Mouse (Mus musculus): ENCODE measurements around the gene Tns3. TPM values are rescaled to one million over a fixed set of nuclear protein-coding genes. Genes with fewer than 3 reads are reported as not detected.

Tns3 gene
- total and polyA plus RNA-seq, 3 experiments, result 0.22 TPM; not detected in 2

- Histone ChIP-seq H3K9me3 (replicated peaks) (no peaks in the 10 kb centered on the region), H3K27me3 (ENCODE audit: insufficient read depth, low read length) (no peaks in the 10 kb centered on the region), H3K4me1 (ENCODE audit: insufficient read depth, low read depth, low read length) (no peaks in the 10 kb centered on the region), H3K4me3 (ENCODE audit: low read depth, low read length) (no peak overlapping the region), H3K36me3 (replicated peaks) (no peaks in the 10 kb centered on the region)
- DNase-seq (ENCODE audit: low spot score) (no peak), ATAC-seq (ENCODE audit: extremely low read depth, insufficient number of reproducible peaks, low FRiP score, poor library complexity, severe bottlenecking) (no peak)
- TF ChIP-seq POLR2AphosphoS5 (IDR thresholded peaks at IDR 0.05; ENCODE audit: insufficient replicate concordance, low read depth, low read length) (no peak), CTCF (IDR thresholded peaks at IDR 0.05; ENCODE audit: low read depth, low read length) (no peak), GATA2 (IDR thresholded peaks at IDR 0.05; ENCODE audit: borderline replicate concordance, low read depth, low read length) (no peak), TAL1 (conservative IDR thresholded peaks at IDR 0.05; ENCODE audit: low read depth, low read length) (no peak), GATA1 (IDR thresholded peaks at IDR 0.05; ENCODE audit: borderline replicate concordance, low read length) (no peak)
Measured at GRCm38 (mm10) chr11:8692162-8692535, 27.8 kb upstream of the Tns3 start.

DNA sequence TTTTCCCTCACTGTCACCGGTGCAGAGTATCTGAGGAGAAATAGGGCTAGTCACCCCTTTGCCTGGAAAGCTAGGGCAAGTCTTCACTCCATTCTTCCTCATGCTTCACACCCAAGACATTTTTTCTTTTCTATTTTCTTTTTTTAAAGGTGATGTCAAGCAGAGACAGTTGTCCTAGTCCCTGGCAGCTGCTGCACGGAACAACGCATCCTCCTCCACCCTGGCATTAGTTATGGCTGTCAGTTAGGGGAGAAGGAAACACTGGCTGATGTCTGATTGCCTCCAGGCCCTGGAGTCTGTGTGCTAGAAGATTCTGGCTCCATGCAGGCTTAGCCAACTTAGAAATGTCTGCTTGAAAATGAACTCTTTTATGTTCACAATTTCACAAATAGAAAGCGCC is 27.3 kb upstream of the Tns3 start:
- H3K4me1 ChIP-seq (ENCODE audit: insufficient read depth, low read depth, low read length), result no peaks in the 10 kb centered on the region
- no peaks in the 10 kb centered on the region for H3K9me3 ChIP-seq (replicated peaks)
- H3K27me3 ChIP-seq (ENCODE audit: insufficient read depth, low read length), result no peaks in the 10 kb centered on the region
- TF ChIP-seq CTCF (IDR thresholded peaks at IDR 0.05; ENCODE audit: low read depth, low read length) (no peak), POLR2AphosphoS5 (IDR thresholded peaks at IDR 0.05; ENCODE audit: insufficient replicate concordance, low read depth, low read length) (no peak), GATA1 (IDR thresholded peaks at IDR 0.05; ENCODE audit: borderline replicate concordance, low read length) (no peak), TAL1 (conservative IDR thresholded peaks at IDR 0.05; ENCODE audit: low read depth, low read length) (no peak), GATA2 (IDR thresholded peaks at IDR 0.05; ENCODE audit: borderline replicate concordance, low read depth, low read length) (no peak)
- no peak overlapping the region for H3K4me3 ChIP-seq (ENCODE audit: low read depth, low read length)
- no peaks in the 10 kb centered on the region for H3K36me3 ChIP-seq (replicated peaks)
- no peak for ATAC-seq (ENCODE audit: extremely low read depth, insufficient number of reproducible peaks, low FRiP score, poor library complexity, severe bottlenecking)
- no peak for DNase-seq (ENCODE audit: low spot score)

GRCm38 (mm10) chr11:8690633-8691032 is 26.3 kb upstream of the Tns3 start:
- H3K9me3 ChIP-seq (replicated peaks), result no peaks in the 10 kb centered on the region
- H3K36me3 ChIP-seq (replicated peaks), result no peaks in the 10 kb centered on the region
- H3K4me1 ChIP-seq (ENCODE audit: insufficient read depth, low read depth, low read length), result no peaks in the 10 kb centered on the region
- no peaks in the 10 kb centered on the region for H3K27me3 ChIP-seq (ENCODE audit: insufficient read depth, low read length)
- no peak for TF ChIP-seq GATA1 (IDR thresholded peaks at IDR 0.05; ENCODE audit: borderline replicate concordance, low read length)
- no peak for TF ChIP-seq POLR2AphosphoS5 (IDR thresholded peaks at IDR 0.05; ENCODE audit: insufficient replicate concordance, low read depth, low read length)
- TF ChIP-seq GATA2 (IDR thresholded peaks at IDR 0.05; ENCODE audit: borderline replicate concordance, low read depth, low read length), result no peak
- no peak for TF ChIP-seq CTCF (IDR thresholded peaks at IDR 0.05; ENCODE audit: low read depth, low read length)
- no peak for TF ChIP-seq TAL1 (conservative IDR thresholded peaks at IDR 0.05; ENCODE audit: low read depth, low read length)
- H3K4me3 ChIP-seq (ENCODE audit: low read depth, low read length), result no peak overlapping the region
- no peak for ATAC-seq (ENCODE audit: extremely low read depth, insufficient number of reproducible peaks, low FRiP score, poor library complexity, severe bottlenecking)
- no peak for DNase-seq (ENCODE audit: low spot score)

- H3K9me3 ChIP-seq (replicated peaks), result no peaks in the 10 kb centered on the region
- no peak overlapping the region for H3K4me3 ChIP-seq (ENCODE audit: low read depth, low read length)
- TF ChIP-seq GATA1 (IDR thresholded peaks at IDR 0.05; ENCODE audit: borderline replicate concordance, low read length) (no peak), POLR2AphosphoS5 (IDR thresholded peaks at IDR 0.05; ENCODE audit: insufficient replicate concordance, low read depth, low read length) (no peak), TAL1 (conservative IDR thresholded peaks at IDR 0.05; ENCODE audit: low read depth, low read length) (no peak), GATA2 (IDR thresholded peaks at IDR 0.05; ENCODE audit: borderline replicate concordance, low read depth, low read length) (no peak), CTCF (IDR thresholded peaks at IDR 0.05; ENCODE audit: low read depth, low read length) (no peak)
- H3K4me1 ChIP-seq (ENCODE audit: insufficient read depth, low read depth, low read length), result no peaks in the 10 kb centered on the region
- no peaks in the 10 kb centered on the region for H3K36me3 ChIP-seq (replicated peaks)
- no peak for ATAC-seq (ENCODE audit: extremely low read depth, insufficient number of reproducible peaks, low FRiP score, poor library complexity, severe bottlenecking)
- H3K27me3 ChIP-seq (ENCODE audit: insufficient read depth, low read length), result no peaks in the 10 kb centered on the region
- DNase-seq (ENCODE audit: low spot score), result no peak
Measured at GRCm38 (mm10) chr11:8689515-8689914, 25.2 kb upstream of the Tns3 start.

GRCm38 (mm10) chr11:8688907-8689306 is 24.6 kb upstream of the Tns3 start:
- ATAC-seq (ENCODE audit: extremely low read depth, insufficient number of reproducible peaks, low FRiP score, poor library complexity, severe bottlenecking) (no peak), DNase-seq (ENCODE audit: low spot score) (no peak)
- Histone ChIP-seq H3K36me3 (replicated peaks) (no peaks in the 10 kb centered on the region), H3K4me3 (ENCODE audit: low read depth, low read length) (no peak overlapping the region), H3K4me1 (ENCODE audit: insufficient read depth, low read depth, low read length) (no peaks in the 10 kb centered on the region), H3K27me3 (ENCODE audit: insufficient read depth, low read length) (no peaks in the 10 kb centered on the region), H3K9me3 (replicated peaks) (no peaks in the 10 kb centered on the region)
- TF ChIP-seq GATA2 (IDR thresholded peaks at IDR 0.05; ENCODE audit: borderline replicate concordance, low read depth, low read length) (no peak), POLR2AphosphoS5 (IDR thresholded peaks at IDR 0.05; ENCODE audit: insufficient replicate concordance, low read depth, low read length) (no peak), GATA1 (IDR thresholded peaks at IDR 0.05; ENCODE audit: borderline replicate concordance, low read length) (no peak), TAL1 (conservative IDR thresholded peaks at IDR 0.05; ENCODE audit: low read depth, low read length) (no peak), CTCF (IDR thresholded peaks at IDR 0.05; ENCODE audit: low read depth, low read length) (no peak)

DNA sequence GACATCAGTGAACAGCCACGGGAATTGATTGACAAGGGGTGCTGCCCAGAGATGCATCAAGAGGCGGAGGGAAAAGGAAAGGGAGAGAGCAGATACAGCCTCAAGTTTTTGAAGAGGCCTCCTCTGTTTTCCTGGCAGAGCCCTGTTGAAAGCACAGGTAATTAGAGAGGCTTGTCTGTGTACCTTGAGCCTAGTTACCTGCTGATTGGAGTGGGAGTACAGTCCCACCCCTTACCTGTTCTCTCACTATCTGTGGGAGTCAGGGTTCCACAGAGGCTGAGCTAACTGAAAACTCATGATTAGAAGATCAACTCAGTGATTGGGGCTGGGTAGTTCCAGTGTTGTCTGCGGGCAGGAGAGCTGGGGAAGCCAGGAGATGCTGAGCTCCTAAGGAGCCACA is 22.2 kb upstream of the Tns3 start:
- Histone ChIP-seq H3K4me1 (ENCODE audit: insufficient read depth, low read depth, low read length) (no peaks in the 10 kb centered on the region), H3K9me3 (replicated peaks) (no peaks in the 10 kb centered on the region), H3K4me3 (ENCODE audit: low read depth, low read length) (no peak overlapping the region), H3K36me3 (replicated peaks) (no peaks in the 10 kb centered on the region), H3K27me3 (ENCODE audit: insufficient read depth, low read length) (no peaks in the 10 kb centered on the region)
- ATAC-seq (ENCODE audit: extremely low read depth, insufficient number of reproducible peaks, low FRiP score, poor library complexity, severe bottlenecking) (no peak), DNase-seq (ENCODE audit: low spot score) (no peak)
- TF ChIP-seq CTCF (IDR thresholded peaks at IDR 0.05; ENCODE audit: low read depth, low read length) (no peak), GATA2 (IDR thresholded peaks at IDR 0.05; ENCODE audit: borderline replicate concordance, low read depth, low read length) (no peak)

DNA sequence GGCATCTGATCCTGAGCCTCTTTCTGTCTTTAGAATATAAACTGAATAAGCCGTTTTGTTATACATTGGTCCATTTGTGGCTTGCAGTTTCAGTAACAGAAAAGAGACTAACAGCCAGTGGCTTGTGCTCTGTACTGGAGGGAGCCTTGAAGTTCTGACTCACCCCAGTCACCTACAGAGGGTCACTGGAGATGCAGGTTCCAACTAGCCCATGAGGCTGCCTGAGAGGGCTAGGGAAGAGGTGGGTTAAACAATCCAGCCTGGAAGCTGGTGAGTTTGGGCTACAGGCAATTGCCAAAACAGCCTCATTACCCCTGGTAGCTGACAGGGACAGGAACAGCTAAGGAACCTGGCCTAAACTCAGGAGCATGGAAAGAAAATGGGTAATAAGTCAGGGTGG is 21.7 kb upstream of the Tns3 start:
- Histone ChIP-seq H3K4me3 (ENCODE audit: low read depth, low read length) (no peak overlapping the region), H3K36me3 (replicated peaks) (no peaks in the 10 kb centered on the region), H3K27me3 (ENCODE audit: insufficient read depth, low read length) (no peaks in the 10 kb centered on the region), H3K4me1 (ENCODE audit: insufficient read depth, low read depth, low read length) (no peaks in the 10 kb centered on the region), H3K9me3 (replicated peaks) (no peaks in the 10 kb centered on the region)
- no peak for DNase-seq (ENCODE audit: low spot score)
- ATAC-seq (ENCODE audit: extremely low read depth, insufficient number of reproducible peaks, low FRiP score, poor library complexity, severe bottlenecking), result no peak
- TF ChIP-seq POLR2AphosphoS5 (IDR thresholded peaks at IDR 0.05; ENCODE audit: insufficient replicate concordance, low read depth, low read length), result no peak
- no peak for TF ChIP-seq GATA2 (IDR thresholded peaks at IDR 0.05; ENCODE audit: borderline replicate concordance, low read depth, low read length)
- TF ChIP-seq TAL1 (conservative IDR thresholded peaks at IDR 0.05; ENCODE audit: low read depth, low read length), result no peak
- no peak for TF ChIP-seq GATA1 (IDR thresholded peaks at IDR 0.05; ENCODE audit: borderline replicate concordance, low read length)
- no peak for TF ChIP-seq CTCF (IDR thresholded peaks at IDR 0.05; ENCODE audit: low read depth, low read length)

All from G1E (cell line).